Mouse (Mus musculus): ENCODE results near the gene Ppef2.

- no peak for TF ChIP-seq EP300 (IDR thresholded peaks at IDR 0.05; ENCODE audit: insufficient read depth, low read depth, low read length)
- TF ChIP-seq CTCF (IDR thresholded peaks at IDR 0.05; ENCODE audit: low read depth, low read length): peak; percentile 46
- no peak for TF ChIP-seq POLR2A (IDR thresholded peaks at IDR 0.05; ENCODE audit: insufficient read depth, low read length)
Observed at GRCm38 (mm10) chr5:92252797-92253343, 3.2 kb downstream of the Ppef2 start.
